Mouse (Mus musculus): ENCODE measurements around the gene Lgr5. TPM values are rescaled to one million over a fixed set of nuclear protein-coding genes. Genes with fewer than 3 reads are reported as not detected.
A peak's percentile ranks its signal among the peaks of the same experiment; 100 is the strongest.

Lgr5 gene
- total RNA-seq, 2 experiments from 2014 or later: 1.8 to 2.9 TPM

GRCm38 (mm10) chr10:115518845-115519244 lies 68.7 kb downstream of the Lgr5 start:
- DNase-seq (ENCODE audit: extremely low spot score in 1 of 2, low spot score in 1 of 2): no peak

- peak; percentile 6 to 9 for DNase-seq (ENCODE audit: extremely low spot score in 1 of 2, low spot score in 1 of 2)
These were observed 72.1 kb downstream of the Lgr5 start for GRCm38 (mm10) chr10:115515503-115515902.

- no peak for DNase-seq (ENCODE audit: extremely low spot score in 1 of 2, low spot score in 1 of 2)
These were observed 76.6 kb downstream of the Lgr5 start for GRCm38 (mm10) chr10:115510959-115511358.

- no peak for DNase-seq (ENCODE audit: extremely low spot score in 1 of 2, low spot score in 1 of 2)
These were observed 81.8 kb downstream of the Lgr5 start for GRCm38 (mm10) chr10:115505631-115506239.

GRCm38 (mm10) chr10:115505155-115505554 lies 82.4 kb downstream of the Lgr5 start:
- DNase-seq (ENCODE audit: extremely low spot score in 1 of 2, low spot score in 1 of 2): no peak

GRCm38 (mm10) chr10:115493778-115494141 lies 93.8 kb downstream of the Lgr5 start:
- no peak for DNase-seq (ENCODE audit: extremely low spot score in 1 of 2, low spot score in 1 of 2)

- no peak for DNase-seq (ENCODE audit: extremely low spot score in 1 of 2, low spot score in 1 of 2)
These were observed 94.4 kb downstream of the Lgr5 start for GRCm38 (mm10) chr10:115492956-115493777.

GRCm38 (mm10) chr10:115491803-115492510 lies 95.6 kb downstream of the Lgr5 start:
- DNase-seq (ENCODE audit: extremely low spot score in 1 of 2, low spot score in 1 of 2): no peak

GRCm38 (mm10) chr10:115485602-115486001 lies 102.0 kb downstream of the Lgr5 start:
- DNase-seq (ENCODE audit: extremely low spot score in 1 of 2, low spot score in 1 of 2): no peak

GRCm38 (mm10) chr10:115484660-115485059 lies 102.9 kb downstream of the Lgr5 start:
- DNase-seq (ENCODE audit: extremely low spot score in 1 of 2, low spot score in 1 of 2): no peak

GRCm38 (mm10) chr10:115478441-115479141 lies 109.0 kb downstream of the Lgr5 start:
- no peak for DNase-seq (ENCODE audit: extremely low spot score in 1 of 2, low spot score in 1 of 2)

GRCm38 (mm10) chr10:115476506-115476905 lies 111.1 kb downstream of the Lgr5 start:
- no peak for DNase-seq (ENCODE audit: extremely low spot score in 1 of 2, low spot score in 1 of 2)

GRCm38 (mm10) chr10:115475000-115475550 lies 112.5 kb downstream of the Lgr5 start:
- no peak for DNase-seq (ENCODE audit: extremely low spot score in 1 of 2, low spot score in 1 of 2)

- no peak for DNase-seq (ENCODE audit: extremely low spot score in 1 of 2, low spot score in 1 of 2)
These were observed 114.2 kb downstream of the Lgr5 start for GRCm38 (mm10) chr10:115473213-115473961.

GRCm38 (mm10) chr10:115470621-115471334 lies 116.8 kb downstream of the Lgr5 start:
- DNase-seq (ENCODE audit: extremely low spot score in 1 of 2, low spot score in 1 of 2): no peak

GRCm38 (mm10) chr10:115469040-115469439 lies 118.5 kb downstream of the Lgr5 start:
- DNase-seq (ENCODE audit: extremely low spot score in 1 of 2, low spot score in 1 of 2): no peak

- DNase-seq (ENCODE audit: extremely low spot score in 1 of 2, low spot score in 1 of 2): no peak
These were observed 118.9 kb downstream of the Lgr5 start for GRCm38 (mm10) chr10:115468632-115469031.

GRCm38 (mm10) chr10:115467985-115468384 lies 119.6 kb downstream of the Lgr5 start:
- no peak for DNase-seq (ENCODE audit: extremely low spot score in 1 of 2, low spot score in 1 of 2)

GRCm38 (mm10) chr10:115465778-115466177 lies 121.8 kb downstream of the Lgr5 start:
- DNase-seq (ENCODE audit: extremely low spot score in 1 of 2, low spot score in 1 of 2): no peak

Data from layer of hippocampus, postnatal 25 days (tissue).